Mouse (Mus musculus) A20 (cell line): Measurements from ENCODE around the gene Olfr198.
"Not testable (repeated sequence)": the region's sequence is repeated elsewhere in the genome, so short reads cannot be mapped to it uniquely, and the experiment has no call there.

Experiments
- DNase-seq: peaks from one replicate; pipeline ENCODE4 v3.0.0-alpha.2; 2011; ENCODE audit warnings: low read depth, low spot score

The Olfr198 gene

DNA sequence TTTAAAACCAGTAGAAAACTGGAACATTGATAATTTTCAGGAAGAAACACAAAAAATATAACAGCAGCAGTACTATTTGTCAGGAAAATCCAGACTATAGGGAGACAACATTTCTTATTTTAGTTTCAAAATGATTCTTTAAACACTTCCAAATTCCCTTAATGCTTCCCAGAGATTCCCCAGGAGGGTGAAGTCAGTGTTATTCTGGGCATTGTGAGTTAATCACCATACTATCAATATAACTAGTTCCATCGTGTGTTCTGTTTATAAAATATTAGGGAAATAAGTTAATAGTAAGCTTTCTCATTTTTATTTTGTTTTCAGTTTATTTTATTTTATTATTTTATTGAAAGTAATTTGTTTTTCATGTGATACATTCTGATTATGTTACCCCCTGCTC is at the start of gene Olfr198:
Gene Olfr198, minus strand, starts transcription at position 101 of the 400 bp plus-strand sequence.
- not testable (repeated sequence) for DNase-seq

DNA sequence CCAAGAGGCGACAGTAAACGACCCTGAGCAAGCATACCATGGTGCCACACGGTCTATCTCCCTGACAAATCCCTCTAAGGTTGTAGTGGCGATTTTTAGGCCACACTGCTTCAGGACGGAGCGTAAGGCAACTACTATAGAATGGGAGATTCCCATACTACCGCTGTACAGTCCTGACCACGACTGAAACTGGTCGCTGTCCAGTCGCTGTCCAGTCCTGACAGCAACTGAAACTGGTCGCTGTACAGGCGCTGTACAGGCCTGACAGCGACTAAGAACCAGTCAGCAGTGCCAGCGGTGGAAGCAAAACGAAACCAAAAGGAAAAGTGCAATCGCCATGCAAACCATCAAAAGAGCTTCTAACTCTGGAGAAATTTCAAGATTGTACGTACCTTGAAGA is 46.4 kb upstream of the Olfr198 start:
- no peak for DNase-seq

DNA sequence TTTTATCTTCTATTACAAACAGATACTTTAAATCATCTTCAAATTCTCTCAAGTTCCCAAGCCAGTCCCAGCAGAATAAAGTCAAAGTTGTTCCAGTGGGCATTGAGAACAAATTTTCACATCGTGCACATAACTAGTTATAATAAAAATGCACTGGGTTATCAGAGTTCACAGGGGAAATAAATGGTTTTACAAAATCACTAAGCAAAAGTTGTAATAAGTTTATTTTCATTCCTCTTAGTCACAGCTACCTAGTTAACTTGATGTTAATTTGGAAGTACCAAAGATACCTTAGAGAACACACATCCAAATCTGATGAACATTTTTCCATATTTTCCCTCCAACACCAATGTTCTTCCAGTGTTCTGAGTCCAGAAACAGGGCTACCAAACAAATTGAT is 16.3 kb upstream of the Olfr198 start, which contains the start of gene Olfr199:
Gene Olfr199, minus strand, starts transcription at position 101 of the 400 bp plus-strand sequence.
- not testable (repeated sequence) for DNase-seq

DNA sequence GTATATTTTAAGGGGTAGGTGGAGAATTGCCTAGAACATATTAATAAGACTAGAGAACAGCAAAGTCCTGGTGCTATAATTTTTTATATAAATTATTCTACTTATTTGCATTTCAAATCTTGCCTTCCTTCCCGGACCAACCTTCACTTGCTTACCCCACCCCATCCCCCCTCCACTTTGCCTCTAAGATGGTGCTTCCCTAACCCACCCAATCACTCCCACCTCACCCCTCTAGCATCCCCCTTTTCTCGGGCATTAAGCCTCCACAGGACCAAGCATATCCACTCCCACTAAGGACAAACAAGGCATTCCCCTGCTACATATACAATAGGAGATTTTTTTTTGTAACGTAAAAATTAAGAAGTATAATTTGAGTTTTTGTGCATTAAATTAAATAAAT is 14.5 kb upstream of the Olfr198 start:
- not testable (repeated sequence) for DNase-seq

DNA sequence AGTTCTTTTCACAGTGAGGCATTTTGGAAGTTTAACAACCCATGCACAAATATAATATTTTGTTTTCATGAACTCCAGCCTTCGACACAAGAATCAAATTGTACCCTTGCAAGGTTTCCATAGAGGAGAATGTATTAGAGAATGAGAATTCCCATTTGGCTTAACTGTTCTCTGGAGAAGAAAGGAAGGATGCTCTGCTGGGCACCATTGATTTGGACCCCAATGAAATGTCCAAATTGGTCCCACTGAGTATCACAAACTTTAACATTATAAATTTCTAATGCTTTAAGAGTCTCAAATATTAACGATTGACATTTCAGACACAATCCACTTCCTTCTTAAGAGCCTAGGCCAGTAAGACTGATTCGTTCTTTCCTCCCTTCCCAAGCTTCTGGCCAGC is 33.0 kb downstream of the Olfr198 start, which contains the start of gene Olfr196:
Gene Olfr196, minus strand, starts transcription at position 101 of the 400 bp plus-strand sequence.
- no peak for DNase-seq

DNA sequence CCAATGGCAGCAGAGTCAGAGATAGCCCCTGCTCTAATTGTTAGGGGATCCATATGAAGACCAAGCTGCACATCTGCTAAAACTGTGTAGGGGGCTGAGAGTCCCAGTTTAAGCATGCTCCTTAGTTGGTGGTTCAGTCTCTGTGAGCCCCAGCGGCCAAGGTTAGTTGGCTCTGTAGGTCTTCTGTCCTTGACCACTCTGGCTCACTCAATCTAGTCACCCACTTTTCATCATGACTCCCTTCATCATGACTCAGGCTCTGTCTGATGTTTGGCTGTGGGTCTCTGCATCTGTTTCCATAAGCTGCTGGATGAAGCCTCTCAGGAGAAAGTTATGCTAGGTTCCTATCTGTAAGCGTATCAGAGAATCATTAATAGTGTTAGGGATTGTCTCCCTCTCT is 51.3 kb downstream of the Olfr198 start:
- DNase-seq = no peak
